Mouse (Mus musculus): ENCODE results near the gene Ksr2.

Gene Ksr2

GRCm38 (mm10) chr5:117455546-117455945, 41.7 kb downstream of the Ksr2 start:
- no peak overlapping the region for H3K4me3 ChIP-seq (replicated peaks; ENCODE audit: low read length)
- H3K27me3 ChIP-seq (ENCODE audit: insufficient read depth, low read length) = no peaks in the 10 kb centered on the region
- H3K36me3 ChIP-seq (ENCODE audit: insufficient read depth, low read length) = no peaks in the 10 kb centered on the region
- H3K9me3 ChIP-seq (ENCODE audit: low read length) = no peaks in the 10 kb centered on the region
- no peak for TF ChIP-seq NANOG (IDR thresholded peaks at IDR 0.05; ENCODE audit: borderline replicate concordance, low read length)
- TF ChIP-seq POU5F1 (IDR thresholded peaks at IDR 0.05; ENCODE audit: borderline replicate concordance, low read length) = no peak
- no peak for TF ChIP-seq CTCF (conservative IDR thresholded peaks at IDR 0.05; ENCODE audit: low read length)
- H3K4me1 ChIP-seq (replicated peaks; ENCODE audit: low read depth, low read length) = peaks cover 41% of the 10 kb centered on the region

- Histone ChIP-seq H3K9me3 (ENCODE audit: low read length) (peaks cover 3% of the 10 kb centered on the region; the same call in 1 of the 2 replicates), H3K4me3 (replicated peaks; ENCODE audit: low read length) (no peak overlapping the region), H3K36me3 (ENCODE audit: insufficient read depth, low read length) (no peaks in the 10 kb centered on the region), H3K27me3 (ENCODE audit: insufficient read depth, low read length) (no peaks in the 10 kb centered on the region), H3K4me1 (replicated peaks; ENCODE audit: low read depth, low read length) (peaks cover 41% of the 10 kb centered on the region)
- no peak for TF ChIP-seq NANOG (IDR thresholded peaks at IDR 0.05; ENCODE audit: borderline replicate concordance, low read length)
- TF ChIP-seq CTCF (conservative IDR thresholded peaks at IDR 0.05; ENCODE audit: low read length) = no peak
Measured at GRCm38 (mm10) chr5:117457121-117457520, 43.3 kb downstream of the Ksr2 start.

GRCm38 (mm10) chr5:117457583-117457982, 43.8 kb downstream of the Ksr2 start:
- no peaks in the 10 kb centered on the region for H3K36me3 ChIP-seq (ENCODE audit: insufficient read depth, low read length)
- H3K4me1 ChIP-seq (replicated peaks; ENCODE audit: low read depth, low read length) = peaks cover 41% of the 10 kb centered on the region
- H3K27me3 ChIP-seq (ENCODE audit: insufficient read depth, low read length) = no peaks in the 10 kb centered on the region
- no peak for TF ChIP-seq POU5F1 (IDR thresholded peaks at IDR 0.05; ENCODE audit: borderline replicate concordance, low read length)
- no peak for TF ChIP-seq NANOG (IDR thresholded peaks at IDR 0.05; ENCODE audit: borderline replicate concordance, low read length)
- no peak for TF ChIP-seq CTCF (conservative IDR thresholded peaks at IDR 0.05; ENCODE audit: low read length)
- peaks cover 3% of the 10 kb centered on the region; the same call in 1 of the 2 replicates for H3K9me3 ChIP-seq (ENCODE audit: low read length)
- no peak overlapping the region for H3K4me3 ChIP-seq (replicated peaks; ENCODE audit: low read length)

- TF ChIP-seq NANOG (IDR thresholded peaks at IDR 0.05; ENCODE audit: borderline replicate concordance, low read length) = no peak
- TF ChIP-seq POU5F1 (IDR thresholded peaks at IDR 0.05; ENCODE audit: borderline replicate concordance, low read length) = no peak
- TF ChIP-seq CTCF (conservative IDR thresholded peaks at IDR 0.05; ENCODE audit: low read length) = no peak
- Histone ChIP-seq H3K36me3 (ENCODE audit: insufficient read depth, low read length) (no peaks in the 10 kb centered on the region), H3K4me3 (replicated peaks; ENCODE audit: low read length) (no peak overlapping the region), H3K27me3 (ENCODE audit: insufficient read depth, low read length) (0 out of 2 replicates have a peak, but pooled peaks cover 4% of the 10 kb centered on the region), H3K4me1 (replicated peaks; ENCODE audit: low read depth, low read length) (peaks cover 41% of the 10 kb centered on the region), H3K9me3 (ENCODE audit: low read length) (peaks cover 3% of the 10 kb centered on the region; the same call in 1 of the 2 replicates)
Measured at GRCm38 (mm10) chr5:117458899-117459298, 45.1 kb downstream of the Ksr2 start.

GRCm38 (mm10) chr5:117460261-117460660, 46.5 kb downstream of the Ksr2 start:
- Histone ChIP-seq H3K27me3 (ENCODE audit: insufficient read depth, low read length) (peaks cover 4% of the 10 kb centered on the region; the same call in 1 of the 2 replicates), H3K4me3 (replicated peaks; ENCODE audit: low read length) (no peak overlapping the region), H3K4me1 (replicated peaks; ENCODE audit: low read depth, low read length) (peaks cover 34% of the 10 kb centered on the region), H3K9me3 (ENCODE audit: low read length) (peaks cover 3% of the 10 kb centered on the region; the same call in 1 of the 2 replicates), H3K36me3 (ENCODE audit: insufficient read depth, low read length) (no peaks in the 10 kb centered on the region)
- TF ChIP-seq CTCF (conservative IDR thresholded peaks at IDR 0.05; ENCODE audit: low read length) (no peak), POU5F1 (IDR thresholded peaks at IDR 0.05; ENCODE audit: borderline replicate concordance, low read length) (no peak), NANOG (IDR thresholded peaks at IDR 0.05; ENCODE audit: borderline replicate concordance, low read length) (no peak)

GRCm38 (mm10) chr5:117467052-117467451, 53.3 kb downstream of the Ksr2 start:
- no peak for TF ChIP-seq POU5F1 (IDR thresholded peaks at IDR 0.05; ENCODE audit: borderline replicate concordance, low read length)
- TF ChIP-seq CTCF (conservative IDR thresholded peaks at IDR 0.05; ENCODE audit: low read length) = no peak
- TF ChIP-seq NANOG (IDR thresholded peaks at IDR 0.05; ENCODE audit: borderline replicate concordance, low read length) = no peak
- H3K27me3 ChIP-seq (ENCODE audit: insufficient read depth, low read length) = peaks cover 7% of the 10 kb centered on the region; the same call in 1 of the 2 replicates

GRCm38 (mm10) chr5:117468961-117469360, 55.2 kb downstream of the Ksr2 start:
- peaks cover 3% of the 10 kb centered on the region; the same call in 1 of the 2 replicates for H3K27me3 ChIP-seq (ENCODE audit: insufficient read depth, low read length)
- H3K9me3 ChIP-seq (ENCODE audit: low read length) = peaks cover 5% of the 10 kb centered on the region; the same call in 1 of the 2 replicates
- H3K36me3 ChIP-seq (ENCODE audit: insufficient read depth, low read length) = no peaks in the 10 kb centered on the region
- H3K4me1 ChIP-seq (replicated peaks; ENCODE audit: low read depth, low read length) = no peaks in the 10 kb centered on the region
- H3K4me3 ChIP-seq (replicated peaks; ENCODE audit: low read length) = no peak overlapping the region
- no peak for TF ChIP-seq POU5F1 (IDR thresholded peaks at IDR 0.05; ENCODE audit: borderline replicate concordance, low read length)
- TF ChIP-seq CTCF (conservative IDR thresholded peaks at IDR 0.05; ENCODE audit: low read length) = no peak
- TF ChIP-seq NANOG (IDR thresholded peaks at IDR 0.05; ENCODE audit: borderline replicate concordance, low read length) = no peak

More at GRCm38 (mm10) chr5:117467052-117467451, 53.3 kb downstream of the Ksr2 start:
- Histone ChIP-seq H3K4me1 (replicated peaks; ENCODE audit: low read depth, low read length) (no peaks in the 10 kb centered on the region), H3K4me3 (replicated peaks; ENCODE audit: low read length) (no peak overlapping the region), H3K36me3 (ENCODE audit: insufficient read depth, low read length) (no peaks in the 10 kb centered on the region), H3K9me3 (ENCODE audit: low read length) (peaks cover 5% of the 10 kb centered on the region; the same call in 1 of the 2 replicates)

- Histone ChIP-seq H3K27me3 (ENCODE audit: insufficient read depth, low read length) (peaks cover 3% of the 10 kb centered on the region; the same call in 1 of the 2 replicates), H3K9me3 (ENCODE audit: low read length) (peaks cover 5% of the 10 kb centered on the region; the same call in 1 of the 2 replicates), H3K36me3 (ENCODE audit: insufficient read depth, low read length) (no peaks in the 10 kb centered on the region), H3K4me1 (replicated peaks; ENCODE audit: low read depth, low read length) (no peaks in the 10 kb centered on the region), H3K4me3 (replicated peaks; ENCODE audit: low read length) (no peak overlapping the region)
- TF ChIP-seq NANOG (IDR thresholded peaks at IDR 0.05; ENCODE audit: borderline replicate concordance, low read length) = no peak
- TF ChIP-seq POU5F1 (IDR thresholded peaks at IDR 0.05; ENCODE audit: borderline replicate concordance, low read length) = no peak
- TF ChIP-seq CTCF (conservative IDR thresholded peaks at IDR 0.05; ENCODE audit: low read length) = no peak
Measured at GRCm38 (mm10) chr5:117469572-117469971, 55.8 kb downstream of the Ksr2 start.

- TF ChIP-seq CTCF (conservative IDR thresholded peaks at IDR 0.05; ENCODE audit: low read length) (no peak), POU5F1 (IDR thresholded peaks at IDR 0.05; ENCODE audit: borderline replicate concordance, low read length) (no peak), NANOG (IDR thresholded peaks at IDR 0.05; ENCODE audit: borderline replicate concordance, low read length) (no peak)
- Histone ChIP-seq H3K4me3 (replicated peaks; ENCODE audit: low read length) (no peak overlapping the region; the same call in 1 of the 2 replicates), H3K27me3 (ENCODE audit: insufficient read depth, low read length) (peaks cover 12% of the 10 kb centered on the region; the same call in 1 of the 2 replicates), H3K9me3 (ENCODE audit: low read length) (peaks cover 10% of the 10 kb centered on the region), H3K4me1 (replicated peaks; ENCODE audit: low read depth, low read length) (peaks cover 18% of the 10 kb centered on the region), H3K36me3 (ENCODE audit: insufficient read depth, low read length) (no peaks in the 10 kb centered on the region)
Measured at GRCm38 (mm10) chr5:117481162-117481561, 67.4 kb downstream of the Ksr2 start.
